Mouse (Mus musculus) hindbrain, postnatal 0 days (tissue): ENCODE results near the gene Erc2. TPM values are rescaled to one million over a fixed set of nuclear protein-coding genes. Genes with fewer than 3 reads are reported as not detected.

Source experiments
- ATAC-seq: fragments of 200-750 bp; cut with Nextera tagmentation; 2 replicates; pipeline ENCODE4 v1.8.0; 2017; ENCODE audit warnings: mild to moderate bottlenecking, moderate TSS enrichment, moderate library complexity
- DNase-seq: peaks from one replicate; pipeline ENCODE4 v3.0.0-alpha.2; 2015; ENCODE audit warnings: low spot score
- H3K27ac ChIP-seq: fragments of 300-500 bp; sonication (generic); 2 replicates; pipeline ENCODE4 v1.5.1; 2014; ENCODE audit warnings: mild to moderate bottlenecking
- H3K27me3 ChIP-seq: fragments of 300-500 bp; sonication (generic); 2 replicates; pipeline ENCODE4 v1.6.1; 2014; ENCODE audit warnings: low read length, mixed read lengths; ENCODE audit not compliant: insufficient read depth
- H3K36me3 ChIP-seq: fragments of 300-500 bp; sonication (generic); 2 replicates; pipeline ENCODE4 v1.6.1; 2014; ENCODE audit warnings: low read length, mixed read lengths; ENCODE audit not compliant: insufficient read depth
- H3K4me1 ChIP-seq: fragments of 300-500 bp; sonication (generic); 2 replicates; pipeline ENCODE4 v1.6.1; 2014; ENCODE audit warnings: antibody characterized with exemption, low read length, mixed read lengths; ENCODE audit not compliant: insufficient read depth
- H3K4me2 ChIP-seq: fragments of 300-500 bp; sonication (generic); 2 replicates; pipeline ENCODE4 v1.6.1; 2014; ENCODE audit warnings: low read depth, mild to moderate bottlenecking, low read length, moderate library complexity, mixed read lengths
- H3K4me3 ChIP-seq: fragments of 300-500 bp; sonication (generic); 2 replicates; pipeline ENCODE4 v1.5.1; 2014; ENCODE audit warnings: low read length
- H3K9ac ChIP-seq: fragments of 300-500 bp; sonication (generic); replicated peaks from 2 replicates; pipeline ENCODE4 v1.6.1; 2014; ENCODE audit warnings: mild to moderate bottlenecking, low read length, moderate library complexity, mixed read lengths
- H3K9me3 ChIP-seq: fragments of 300-500 bp; sonication (generic); 2 replicates; pipeline ENCODE4 v1.6.1; 2016; ENCODE audit warnings: low read length, mixed read lengths
- CTCF ChIP-seq: IDR thresholded peaks from 2 replicates; pipeline ENCODE4 v1.5.1; 2016; ENCODE audit warnings: antibody characterized with exemption, control low read depth, low read depth
- WGBS: fragments of 180-500 bp; shearing (Covaris S2); extraction: QIAGEN DNeasy Blood & Tissue Kit; methylation state at CpG from one replicate; pipeline ENCODE4 v1.1.7; 2014; 5-methylcytosine and 5-hydroxymethylcytosine counted together
- polyA plus RNA-seq: library from polyadenylated mRNA; unstranded; fragments of >200 nt; fragmentation: Nextera tagmentation; extraction: Ambion mirVana; gene quantifications from 2 replicates; pipeline ENCODE4 v1.2.1, GENCODE M21; 2015
- total RNA-seq: library from RNA; depleted of rRNA; stranded (reverse); fragments of >200 nt; gene quantifications from 2 replicates; pipeline ENCODE4 v1.2.3, GENCODE M21; 2014

The Erc2 gene
- total and polyA plus RNA-seq, 2 experiments from 2014 or later = 71.0 to 104 TPM

DNA sequence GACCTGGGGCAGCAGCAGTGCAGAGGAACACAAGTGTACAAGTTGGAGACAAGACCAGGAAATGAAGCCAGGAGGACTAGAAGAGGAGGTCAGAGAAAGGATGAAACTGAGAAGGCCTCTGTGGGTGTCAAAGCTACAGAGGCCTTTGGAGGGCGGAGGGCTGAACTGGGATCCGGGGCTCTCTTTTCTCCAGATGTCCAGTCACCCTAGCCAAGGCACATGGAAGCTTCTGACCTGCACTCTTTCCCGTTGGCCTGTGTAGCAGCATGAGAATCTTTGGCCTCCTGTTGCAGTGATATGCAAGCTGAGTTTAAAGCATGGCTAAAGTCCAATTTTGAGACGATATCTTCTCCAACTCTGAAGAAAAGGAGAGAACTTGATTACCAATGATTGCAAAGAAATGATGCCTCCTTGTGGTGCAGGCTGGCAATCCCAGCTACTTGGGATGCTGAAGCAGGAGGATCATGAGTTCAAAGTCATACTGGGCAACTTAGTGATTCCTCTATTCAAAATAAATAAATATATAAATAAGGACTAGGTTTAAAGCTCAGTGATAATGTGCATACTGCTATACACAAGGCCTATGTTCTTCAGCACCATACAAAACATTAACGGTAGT is 699.8 kb downstream of the Erc2 start:
- DNase-seq = no peak
- H3K9ac ChIP-seq = no peak overlapping the region

GRCm38 (mm10) chr14:28323243-28323642 is 701.0 kb downstream of the Erc2 start:
- 77% methylated on average over 2 of the region's 2 CpGs for WGBS
- DNase-seq (no peak), ATAC-seq (no peak)
- Histone ChIP-seq H3K4me2 (no peak overlapping the region), H3K4me1 (no peaks in the 10 kb centered on the region; the same call in 1 of the 2 replicates), H3K27me3 (no peaks in the 10 kb centered on the region), H3K36me3 (no peaks in the 10 kb centered on the region), H3K9me3 (no peaks in the 10 kb centered on the region), H3K27ac (no peak overlapping the region), H3K4me3 (no peak overlapping the region), H3K9ac (no peak overlapping the region)
- no peak for TF ChIP-seq CTCF

More for the DNA sequence above, 699.8 kb downstream of the Erc2 start:
- H3K4me2 ChIP-seq = no peak overlapping the region
- H3K4me1 ChIP-seq = no peaks in the 10 kb centered on the region; the same call in 1 of the 2 replicates
- H3K36me3 ChIP-seq = no peaks in the 10 kb centered on the region
- ATAC-seq = no peak
- no peak overlapping the region for H3K27ac ChIP-seq
- no peaks in the 10 kb centered on the region for H3K27me3 ChIP-seq
- no peak for TF ChIP-seq CTCF
- no peak overlapping the region for H3K4me3 ChIP-seq
- WGBS = 86% methylated on average over 5 of the region's 5 CpGs
- H3K9me3 ChIP-seq = no peaks in the 10 kb centered on the region

GRCm38 (mm10) chr14:28323727-28324126 is 701.5 kb downstream of the Erc2 start:
- H3K4me1 ChIP-seq = no peaks in the 10 kb centered on the region; the same call in 1 of the 2 replicates
- no peak overlapping the region for H3K4me3 ChIP-seq
- ATAC-seq (no peak), DNase-seq (no peak)
- H3K36me3 ChIP-seq = no peaks in the 10 kb centered on the region
- H3K9me3 ChIP-seq = no peaks in the 10 kb centered on the region
- no peak overlapping the region for H3K27ac ChIP-seq
- no peak overlapping the region for H3K9ac ChIP-seq
- TF ChIP-seq CTCF = no peak
- H3K27me3 ChIP-seq = no peaks in the 10 kb centered on the region
- 71% methylated on average over 2 of the region's 2 CpGs for WGBS
- no peak overlapping the region for H3K4me2 ChIP-seq

DNA sequence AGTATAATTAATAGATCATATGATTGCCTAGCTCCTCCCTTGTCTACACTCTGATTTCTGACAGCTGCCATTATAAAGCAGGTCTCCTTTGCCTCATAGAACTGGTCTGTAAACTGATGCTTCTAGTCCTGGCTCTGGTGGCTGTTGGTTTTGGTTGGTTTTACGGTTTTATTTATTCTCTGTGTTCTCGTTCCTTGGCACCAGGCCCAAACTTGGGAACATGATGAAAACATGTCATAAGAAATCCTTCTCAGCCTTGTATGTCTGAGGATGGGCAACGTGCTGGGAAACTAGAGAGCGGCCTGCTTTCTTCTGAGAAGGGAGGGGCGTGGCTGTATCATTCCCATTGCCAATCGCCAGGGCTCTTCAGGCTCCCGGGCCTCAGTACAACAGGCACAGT is 704.2 kb downstream of the Erc2 start:
- Histone ChIP-seq H3K9me3 (no peaks in the 10 kb centered on the region), H3K9ac (no peak overlapping the region), H3K4me1 (no peaks in the 10 kb centered on the region; the same call in 1 of the 2 replicates), H3K27me3 (no peaks in the 10 kb centered on the region), H3K36me3 (no peaks in the 10 kb centered on the region), H3K4me2 (no peak overlapping the region), H3K27ac (no peak overlapping the region), H3K4me3 (no peak overlapping the region)
- no peak for TF ChIP-seq CTCF
- WGBS = 64% methylated on average over 7 of the region's 7 CpGs
- DNase-seq = no peak
- ATAC-seq = no peak

DNA sequence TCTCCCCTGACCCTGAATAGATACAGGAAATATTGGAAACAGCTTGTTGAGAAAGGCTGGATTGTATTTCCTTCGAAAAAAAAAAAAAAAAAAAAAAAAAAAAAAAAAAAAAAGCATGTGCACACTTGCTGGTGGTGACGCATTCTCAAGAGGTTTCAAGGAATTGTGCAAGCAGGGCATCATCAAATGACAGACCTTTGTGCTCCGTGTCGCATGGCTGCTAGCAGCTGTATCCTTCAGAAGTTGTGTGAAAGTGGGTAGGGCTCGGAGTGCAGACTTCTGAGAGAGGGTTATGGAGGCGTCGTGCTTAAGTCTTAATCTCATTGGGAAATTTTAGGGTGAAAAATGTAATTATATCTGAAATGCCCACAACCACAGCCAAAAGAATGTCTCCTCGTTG is 706.3 kb downstream of the Erc2 start:
- TF ChIP-seq CTCF = no peak
- H3K9ac ChIP-seq = no peak overlapping the region
- WGBS = 63% methylated on average over 8 of the region's 8 CpGs
- DNase-seq = no peak
- no peaks in the 10 kb centered on the region for H3K9me3 ChIP-seq
- H3K27me3 ChIP-seq = no peaks in the 10 kb centered on the region
- no peaks in the 10 kb centered on the region; the same call in 1 of the 2 replicates for H3K4me1 ChIP-seq
- H3K4me3 ChIP-seq = no peak overlapping the region
- H3K4me2 ChIP-seq = no peak overlapping the region
- no peak for ATAC-seq
- no peak overlapping the region for H3K27ac ChIP-seq
- no peaks in the 10 kb centered on the region for H3K36me3 ChIP-seq

DNA sequence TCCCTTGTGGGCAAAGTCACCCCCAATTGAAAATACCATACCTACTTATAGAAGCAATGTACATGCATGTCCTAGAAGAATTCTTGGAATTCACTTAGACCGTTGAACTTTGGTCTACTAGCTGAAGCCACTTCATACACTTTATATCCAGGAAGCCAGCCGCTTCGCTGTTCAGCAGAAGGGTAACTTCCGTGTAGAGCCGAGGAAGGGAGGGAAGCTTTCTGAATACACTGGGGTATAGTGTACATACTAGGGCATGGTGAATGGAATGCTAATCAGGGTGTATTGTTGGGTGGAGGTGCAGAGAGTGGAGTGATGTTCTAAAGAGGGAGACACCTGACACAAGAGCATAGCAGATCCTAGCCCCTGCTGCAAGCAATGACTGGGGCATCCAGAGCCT is 708.9 kb downstream of the Erc2 start:
- ATAC-seq = no peak
- no peaks in the 10 kb centered on the region for H3K27me3 ChIP-seq
- H3K4me2 ChIP-seq = no peak overlapping the region
- H3K27ac ChIP-seq = no peak overlapping the region
- no peak for DNase-seq
- H3K4me3 ChIP-seq = no peak overlapping the region
- no peaks in the 10 kb centered on the region; the same call in none of the 2 replicates for H3K4me1 ChIP-seq
- no peak for TF ChIP-seq CTCF
- no peaks in the 10 kb centered on the region for H3K36me3 ChIP-seq
- H3K9me3 ChIP-seq = no peaks in the 10 kb centered on the region
- WGBS = 85% methylated on average over 5 of the region's 5 CpGs
- H3K9ac ChIP-seq = no peak overlapping the region

DNA sequence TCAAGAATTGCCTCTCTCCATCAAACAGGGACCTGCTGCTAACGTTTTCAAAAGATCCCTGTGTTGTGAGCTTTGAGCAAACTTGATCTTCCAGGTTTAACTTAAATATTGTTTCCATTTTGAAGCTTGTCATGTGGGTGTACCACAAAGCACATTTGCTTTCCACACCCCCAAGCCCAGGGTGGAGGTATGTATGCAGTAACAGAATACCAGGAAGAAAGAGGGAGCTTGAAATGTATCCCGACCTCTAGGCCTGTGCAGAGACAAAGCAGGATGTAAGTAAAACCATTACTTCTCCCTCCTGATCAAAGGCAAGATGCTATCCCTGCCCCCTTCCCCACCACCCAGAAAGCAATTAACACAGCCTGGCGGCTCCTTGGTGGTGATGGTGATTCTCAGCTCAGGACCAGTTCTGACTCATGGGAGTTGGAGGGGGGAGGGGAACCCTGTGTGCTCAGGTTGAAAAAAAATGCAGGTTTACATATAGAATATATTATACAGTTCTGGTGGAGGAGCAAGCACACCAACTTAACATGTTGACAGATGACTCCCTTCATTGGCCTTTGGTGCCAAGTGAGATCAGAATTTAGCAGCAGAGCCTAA is 710.2 kb downstream of the Erc2 start:
- Histone ChIP-seq H3K9me3 (no peaks in the 10 kb centered on the region), H3K27ac (no peak overlapping the region), H3K27me3 (no peaks in the 10 kb centered on the region), H3K4me2 (no peak overlapping the region), H3K9ac (no peak overlapping the region), H3K36me3 (no peaks in the 10 kb centered on the region), H3K4me1 (no peaks in the 10 kb centered on the region; the same call in 1 of the 2 replicates), H3K4me3 (no peak overlapping the region)
- no peak for ATAC-seq
- DNase-seq = no peak
- WGBS = 58% methylated on average over 3 of the region's 3 CpGs
- TF ChIP-seq CTCF = no peak
